Mouse (Mus musculus): ENCODE measurements around the gene Rps15.
A peak's percentile ranks its signal among the peaks of the same experiment; 100 is the strongest.

Rps15 gene

DNA sequence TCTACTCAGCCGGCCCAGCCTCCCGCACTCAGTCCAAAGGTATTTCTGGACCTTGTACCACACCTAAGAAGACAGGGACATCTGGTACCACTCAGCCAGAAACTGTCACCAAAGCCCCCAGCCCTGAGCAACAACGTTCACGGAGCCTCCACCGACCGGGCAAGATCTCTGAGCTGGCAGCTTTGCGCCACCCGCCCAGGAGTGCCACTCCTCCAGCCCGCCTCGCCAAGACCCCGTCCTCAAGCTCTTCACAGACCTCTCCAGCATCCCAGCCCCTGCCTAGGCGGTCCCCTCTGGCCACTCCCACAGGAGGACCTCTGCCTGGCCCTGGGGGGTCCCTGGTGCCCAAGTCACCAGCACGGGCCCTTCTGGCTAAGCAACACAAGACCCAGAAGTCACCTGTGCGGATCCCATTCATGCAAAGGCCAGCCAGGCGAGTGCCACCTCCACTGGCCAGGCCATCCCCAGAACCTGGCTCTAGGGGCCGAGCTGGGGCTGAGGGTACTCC is 22.3 kb downstream of the Rps15 start:
- DNase-seq (ENCODE audit: low read depth in 2 of 2, low spot score in 2 of 2): no peak

DNA sequence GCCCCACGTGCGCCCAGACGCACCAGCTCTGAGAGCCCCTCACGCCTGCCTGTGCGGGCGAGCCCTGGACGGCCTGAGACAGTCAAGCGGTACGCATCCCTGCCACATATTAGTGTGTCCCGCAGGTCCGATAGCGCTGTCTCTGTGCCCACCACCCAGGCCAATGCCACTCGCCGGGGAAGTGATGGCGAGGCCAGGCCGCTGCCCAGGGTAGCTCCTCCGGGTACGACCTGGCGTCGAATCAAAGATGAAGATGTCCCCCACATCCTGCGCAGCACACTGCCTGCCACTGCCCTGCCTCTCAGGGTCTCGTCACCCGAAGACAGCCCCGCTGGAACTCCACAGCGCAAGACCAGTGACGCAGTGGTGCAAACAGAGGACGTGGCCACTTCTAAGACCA is 23.1 kb downstream of the Rps15 start:
- no peak for DNase-seq (ENCODE audit: low read depth in 2 of 2, low spot score in 2 of 2)

DNA sequence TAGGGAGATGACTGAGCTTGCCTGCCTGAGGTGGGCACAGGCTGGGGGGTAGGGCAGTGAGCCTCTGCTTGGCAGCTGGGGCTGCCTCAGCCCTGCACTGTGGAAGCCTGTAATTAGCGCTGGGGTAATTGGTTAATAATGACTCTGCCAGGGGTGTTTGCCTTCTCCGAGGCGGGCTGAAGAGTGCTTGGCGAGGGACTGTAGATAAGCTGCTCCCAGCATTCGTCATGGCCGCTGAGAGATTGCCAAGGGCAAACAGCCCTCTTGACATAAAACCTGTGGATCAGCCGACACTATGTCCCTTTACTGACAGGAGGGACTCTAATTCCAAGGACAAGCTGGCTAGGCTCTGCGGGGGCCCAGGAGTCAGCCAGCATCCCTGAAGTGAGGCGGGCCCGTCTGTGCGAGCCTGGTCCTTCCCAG is 24.1 kb downstream of the Rps15 start:
- DNase-seq (ENCODE audit: low read depth in 2 of 2, low spot score in 2 of 2): no peak

DNA sequence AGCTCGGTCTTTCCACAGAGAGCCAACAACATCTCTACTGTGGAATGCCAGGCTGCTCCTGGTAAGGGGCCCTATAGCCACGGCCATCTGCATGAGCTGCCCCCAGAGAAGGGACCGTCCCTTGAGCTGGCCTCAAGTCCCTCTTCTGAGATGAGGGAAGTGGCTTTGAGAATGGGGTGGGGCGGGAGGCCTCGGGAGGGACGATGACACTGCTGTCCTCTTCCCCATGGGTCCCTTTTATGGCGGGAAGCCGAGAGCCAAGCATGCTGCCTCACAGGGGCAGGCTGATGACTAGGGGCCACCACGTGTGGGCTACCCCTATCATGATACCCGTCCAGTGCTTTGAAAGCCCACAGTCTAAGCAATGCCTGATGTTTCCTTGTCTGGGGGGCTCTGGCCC is 24.8 kb downstream of the Rps15 start:
- DNase-seq (ENCODE audit: low read depth in 2 of 2, low spot score in 2 of 2): no peak

DNA sequence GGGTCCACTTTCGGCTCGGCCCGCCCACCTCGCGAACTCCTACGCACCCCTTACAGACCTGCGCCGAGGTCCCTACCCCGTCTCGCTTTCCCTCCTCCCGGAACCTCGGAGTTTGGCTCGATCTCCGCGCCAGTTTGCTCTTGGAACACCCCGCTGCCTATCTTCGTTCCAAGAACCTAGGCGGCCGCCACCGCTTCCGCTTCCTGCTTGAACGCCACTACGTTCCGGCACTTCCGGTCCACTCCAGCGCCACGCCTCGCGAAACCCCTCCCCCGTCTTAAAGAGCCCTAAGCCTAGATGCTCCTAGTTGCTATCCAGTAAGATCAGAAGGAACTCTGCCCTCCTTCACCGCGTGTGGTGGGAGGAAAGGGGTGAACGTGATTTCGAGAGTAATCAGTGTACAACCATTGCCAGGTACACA is 28.1 kb downstream of the Rps15 start, which contains the start of gene 2310011J03Rik:
2310011J03Rik (minus strand) TSS at position 198 of the 421 bp plus-strand sequence.
- DNase-seq (ENCODE audit: low read depth in 2 of 2, low spot score in 2 of 2): peak; percentile 76 to 87

DNA sequence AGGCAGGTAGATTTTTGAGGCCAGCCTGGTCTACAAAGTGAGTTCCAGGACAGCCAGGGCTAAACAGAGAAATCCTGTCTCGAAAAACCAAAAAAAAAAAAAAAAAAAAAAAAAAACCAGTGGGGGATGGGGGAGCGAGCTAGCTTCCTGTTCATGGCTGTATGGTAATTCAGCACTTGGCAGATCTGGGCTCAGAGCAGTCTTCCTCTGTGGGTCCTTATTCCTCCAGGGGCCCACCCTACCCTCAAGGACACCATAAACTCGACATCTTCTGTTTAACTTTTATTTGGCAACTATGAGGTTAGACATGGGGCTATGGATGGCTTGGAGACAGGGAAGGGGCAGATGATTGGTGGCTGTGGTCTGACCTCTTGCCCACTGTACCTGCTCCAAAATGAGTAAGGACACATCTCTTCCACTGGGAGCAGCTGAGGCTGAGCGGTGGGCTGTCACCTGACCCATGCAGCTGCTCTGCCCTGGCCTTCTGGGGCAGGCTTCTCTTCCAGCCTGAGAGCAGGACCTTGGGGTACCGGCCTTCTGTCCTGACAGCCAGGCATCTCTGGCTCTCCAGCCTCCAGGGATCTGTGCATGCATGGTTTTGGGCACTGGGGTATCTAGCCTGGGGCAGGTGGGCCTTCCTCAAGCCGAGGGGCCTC is 28.9 kb downstream of the Rps15 start:
- DNase-seq (ENCODE audit: low read depth in 2 of 2, low spot score in 2 of 2): no peak

DNA sequence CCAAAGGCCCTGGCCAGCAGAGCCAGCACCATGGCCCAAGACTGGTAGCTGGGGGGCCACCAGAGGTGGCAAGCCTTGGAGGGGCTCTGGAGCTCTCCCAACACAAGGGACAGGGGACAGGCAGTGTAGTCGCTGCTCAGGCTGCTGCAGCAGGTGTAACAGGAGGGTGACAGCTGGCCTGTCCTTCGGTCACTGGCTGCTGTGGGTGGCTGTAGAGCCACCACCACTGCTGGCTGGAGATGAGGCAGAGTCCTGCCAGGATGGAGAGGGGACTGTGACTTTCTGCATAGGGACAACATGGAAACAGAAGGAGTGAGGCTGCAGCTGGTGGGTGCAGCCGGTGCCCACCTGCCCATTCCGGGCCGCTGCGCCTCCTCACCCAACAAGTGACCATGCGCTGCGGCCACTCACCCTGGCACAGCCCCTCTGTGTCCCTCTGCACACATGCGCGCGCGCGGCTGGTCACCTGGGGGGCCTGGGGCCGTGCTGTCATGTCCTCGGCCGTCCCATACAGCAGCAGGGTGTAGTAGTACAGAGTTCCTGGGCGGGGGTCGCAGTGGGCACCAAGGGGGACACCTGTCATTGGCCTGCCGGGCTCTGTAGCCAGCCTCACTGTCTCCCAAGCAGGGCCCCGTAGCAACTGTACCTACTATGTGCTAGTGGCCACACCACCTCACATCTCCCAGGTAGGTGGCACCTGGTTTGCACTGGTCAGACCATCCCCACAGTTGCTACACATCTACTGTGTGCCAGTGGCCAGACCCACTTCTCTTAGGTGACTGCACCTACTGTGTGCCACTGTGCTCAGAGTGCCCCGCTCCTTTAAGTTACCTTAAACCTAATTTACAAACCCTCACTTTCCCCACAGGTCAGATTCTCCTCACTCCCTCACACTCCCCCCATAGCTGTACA is 29.7 kb downstream of the Rps15 start:
- DNase-seq (ENCODE audit: low read depth in 2 of 2, low spot score in 2 of 2): no peak

- DNase-seq (ENCODE audit: low read depth in 2 of 2, low spot score in 2 of 2): no peak
Measured at GRCm38 (mm10) chr10:80322811-80323211, 30.6 kb downstream of the Rps15 start.

DNA sequence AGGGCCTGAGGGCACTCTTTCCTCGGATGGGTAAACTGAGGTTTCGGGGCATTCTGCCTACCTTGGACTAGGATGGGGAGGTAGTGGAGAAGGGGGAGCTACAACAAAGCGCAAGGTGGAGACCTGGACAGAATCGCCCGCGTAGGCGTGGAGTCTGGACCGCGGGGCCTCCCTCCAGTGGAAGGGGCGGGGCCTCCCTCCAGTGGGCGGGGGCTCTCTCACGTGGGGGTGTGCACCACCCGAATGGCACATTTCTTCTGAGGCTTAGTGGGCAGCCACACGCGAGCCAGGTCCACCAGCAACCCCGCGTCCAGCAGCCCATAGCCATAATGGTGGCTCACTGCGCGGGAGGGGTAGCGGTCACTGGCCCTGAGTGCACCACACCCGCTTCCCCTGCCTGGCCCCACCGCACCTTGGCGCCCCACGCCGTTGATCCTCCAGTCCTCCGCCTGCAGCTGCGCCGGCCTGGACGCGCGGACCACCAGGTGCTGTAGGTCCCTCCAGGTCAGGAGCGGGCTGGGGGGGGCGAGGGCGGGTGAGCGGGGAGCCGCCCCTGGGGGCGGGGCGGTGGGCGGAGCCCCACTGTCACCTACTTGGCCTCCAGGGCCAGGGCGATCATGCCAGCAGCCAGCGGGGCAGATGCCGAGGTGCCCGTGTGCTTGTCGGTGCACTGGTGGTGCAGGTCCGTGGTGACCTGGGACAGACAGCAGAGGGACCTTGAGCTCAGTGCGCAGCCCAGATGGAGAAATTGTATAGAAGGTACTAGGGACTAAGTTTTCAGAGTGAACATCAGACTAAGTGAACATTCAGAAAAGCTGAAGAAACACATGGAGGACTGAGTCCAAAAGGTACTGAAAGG is 31.2 kb downstream of the Rps15 start:
- peak in 1 of 2 experiments; percentile 57 for DNase-seq (ENCODE audit: low read depth in 2 of 2, low spot score in 2 of 2)

DNA sequence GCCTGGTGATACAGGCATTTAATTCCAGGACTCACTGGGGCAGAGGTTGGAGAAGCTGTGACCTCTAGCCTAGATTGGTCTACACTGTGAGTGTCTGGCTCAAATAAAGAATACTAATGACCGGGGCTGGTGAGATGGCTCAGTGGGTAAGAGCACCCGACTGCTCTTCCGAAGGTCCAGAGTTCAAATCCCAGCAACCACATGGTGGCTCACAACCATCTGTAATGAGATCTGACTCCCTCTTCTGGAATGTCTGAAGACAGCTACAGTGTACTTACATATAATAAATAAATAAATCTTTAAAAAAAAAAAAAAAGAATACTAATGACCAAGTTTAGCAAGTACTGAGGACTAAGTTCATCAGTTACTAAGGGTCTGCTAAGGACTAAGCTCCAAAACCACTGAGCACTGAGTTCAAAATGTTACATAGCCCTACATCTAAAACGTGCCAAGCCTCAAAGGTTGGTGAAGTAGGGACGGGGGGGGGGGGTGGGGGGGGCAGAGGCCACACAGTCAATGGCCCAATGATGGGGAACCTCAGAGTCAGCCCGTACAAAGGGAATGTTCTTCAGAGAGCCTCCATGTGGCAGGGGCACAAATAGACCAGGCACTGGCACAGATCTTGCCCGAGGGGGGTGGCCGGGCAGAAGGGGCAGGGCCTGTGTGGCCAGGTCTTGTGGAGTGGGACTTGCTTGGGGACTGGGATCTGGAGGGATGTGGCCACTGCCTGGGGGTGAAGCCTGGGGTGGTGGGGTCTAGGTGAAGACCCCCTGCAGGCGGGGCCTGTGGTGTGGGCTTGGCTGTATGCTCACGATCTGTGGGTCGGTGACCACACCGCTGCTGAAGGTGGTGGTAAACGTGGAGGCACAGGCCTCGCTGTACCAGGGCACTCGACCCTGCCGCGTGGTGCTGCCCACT is 32.1 kb downstream of the Rps15 start:
- DNase-seq (ENCODE audit: low read depth in 2 of 2, low spot score in 2 of 2): no peak

- no peak for DNase-seq (ENCODE audit: low read depth in 2 of 2, low spot score in 2 of 2)
Measured at GRCm38 (mm10) chr10:80325045-80325444, 32.8 kb downstream of the Rps15 start.

DNA sequence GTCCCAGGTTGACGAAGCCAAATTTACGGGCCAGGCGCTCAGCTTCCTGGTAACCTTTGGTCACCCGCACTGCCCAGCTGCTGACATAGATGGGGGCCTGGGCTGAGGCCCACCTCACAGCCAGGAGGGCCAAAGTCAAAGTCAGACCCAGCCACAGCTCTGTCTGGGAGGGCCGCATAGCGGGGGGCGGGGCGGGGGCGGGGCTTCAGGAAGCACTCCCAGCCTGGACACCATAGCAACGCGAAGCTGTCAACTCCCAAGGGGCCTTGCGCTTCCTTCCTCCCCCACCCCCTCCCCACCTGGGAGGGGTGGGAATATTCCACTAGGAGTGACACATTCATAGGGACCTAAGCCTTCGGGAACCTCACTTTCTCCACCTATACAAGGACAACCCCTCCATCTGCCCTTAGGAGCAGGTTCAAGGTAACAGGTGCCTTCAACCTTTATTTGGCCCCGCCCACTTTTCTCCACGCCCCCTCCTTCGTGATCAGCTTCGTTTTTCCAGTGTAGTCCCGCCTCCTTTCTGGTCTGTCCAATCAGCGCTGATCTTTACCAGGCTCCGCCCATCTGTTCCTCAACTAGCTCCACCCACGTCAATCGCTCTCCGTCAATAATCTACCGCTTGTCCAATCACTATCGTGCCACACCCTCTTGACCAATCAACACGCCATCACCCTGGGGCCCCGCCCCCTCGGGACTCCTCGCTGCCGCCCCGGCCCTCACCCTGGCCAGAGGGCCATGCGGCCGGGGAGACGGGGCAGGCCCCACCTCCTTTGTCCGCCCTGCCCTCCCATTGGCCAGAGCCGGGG is 37.2 kb downstream of the Rps15 start, which contains the start of the genes Pcsk4 and Reep6:
Pcsk4 (minus strand) TSS at position 226 of the 809 bp plus-strand sequence.
Reep6 (plus strand) TSS at position 681 of the 809 bp plus-strand sequence.
- DNase-seq (ENCODE audit: low read depth in 2 of 2, low spot score in 2 of 2): peak; percentile 68 to 79

GRCm38 (mm10) chr10:80330084-80330483 is 37.8 kb downstream of the Rps15 start:
- DNase-seq (ENCODE audit: low read depth in 2 of 2, low spot score in 2 of 2): no peak

- DNase-seq (ENCODE audit: low read depth in 2 of 2, low spot score in 2 of 2): no peak
Measured at GRCm38 (mm10) chr10:80330888-80331287, 38.6 kb downstream of the Rps15 start.

- no peak for DNase-seq (ENCODE audit: low read depth in 2 of 2, low spot score in 2 of 2)
Measured at GRCm38 (mm10) chr10:80331636-80332524, 39.6 kb downstream of the Rps15 start.

GRCm38 (mm10) chr10:80332525-80332989 is 40.3 kb downstream of the Rps15 start:
- DNase-seq (ENCODE audit: low read depth in 2 of 2, low spot score in 2 of 2): no peak

DNA sequence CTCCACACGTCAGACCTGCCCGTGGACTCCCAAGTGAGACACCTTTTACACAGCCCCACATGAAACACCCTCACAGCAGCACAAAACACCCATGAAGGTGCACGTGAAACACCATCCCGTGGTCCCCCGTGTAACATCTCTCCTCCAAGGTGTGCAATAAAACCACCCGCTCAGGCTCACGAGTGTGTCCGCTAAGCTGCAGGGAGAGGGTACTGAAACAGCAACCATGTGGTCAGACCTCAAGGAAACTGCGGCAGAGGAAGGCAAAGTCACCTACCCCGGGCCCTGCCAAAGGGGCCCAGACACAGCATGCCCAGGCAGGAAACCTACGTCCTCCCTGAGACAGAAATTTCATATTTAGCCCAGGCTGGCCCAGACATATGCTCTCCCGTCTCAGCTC is 44.0 kb downstream of the Rps15 start:
- no peak for DNase-seq (ENCODE audit: low read depth in 2 of 2, low spot score in 2 of 2)

Data from CD8-positive naive resting alpha-beta T cell, adult 2 months (primary cell).